Mouse (Mus musculus) myocyte (in vitro differentiated cells): Measurements from ENCODE around the gene 1700123O20Rik.

Source experiments
- CEBPB ChIP-seq: IDR thresholded peaks from 2 replicates; pipeline ENCODE4 v1.6.1; 2011; ENCODE audit warnings: mild to moderate bottlenecking, moderate library complexity; ENCODE audit not compliant: poor library complexity, insufficient read depth, severe bottlenecking
- E2F4 ChIP-seq: IDR thresholded peaks from one replicate; pipeline ENCODE4 v1.6.1; 2011; ENCODE audit warnings: mild to moderate bottlenecking, control low read depth, moderate library complexity; ENCODE audit not compliant: insufficient read depth
- MAX ChIP-seq: IDR thresholded peaks from one replicate; pipeline ENCODE4 v1.6.1; 2011; ENCODE audit warnings: low read depth, mild to moderate bottlenecking, control low read depth
- MYOD1 ChIP-seq, 3 experiments: IDR thresholded peaks; one replicate each; pipeline ENCODE4 v1.6.1; 2011; ENCODE audit warnings: control low read depth in 2 of 3, low read depth in 2 of 3, mild to moderate bottlenecking in 2 of 3, moderate library complexity in 1 of 3; ENCODE audit not compliant: insufficient read length in 2 of 3, control insufficient read depth in 1 of 3
- MYOG ChIP-seq, 3 experiments: IDR thresholded peaks; one replicate each; pipeline ENCODE4 v1.6.1; 2011; ENCODE audit warnings: control low read depth in 2 of 3, low read depth in 2 of 3, mild to moderate bottlenecking in 2 of 3; ENCODE audit not compliant: insufficient read length in 2 of 3, control insufficient read depth in 1 of 3, insufficient read depth in 1 of 3
- POLR2A ChIP-seq: IDR thresholded peaks from one replicate; pipeline ENCODE4 v1.6.1; 2011; ENCODE audit warnings: low read depth, mild to moderate bottlenecking, control low read depth, moderate library complexity; ENCODE audit not compliant: insufficient read length
- POLR2AphosphoS2 ChIP-seq: IDR thresholded peaks from one replicate; pipeline ENCODE4 v1.6.1; 2011; ENCODE audit warnings: low read depth, control low read depth; ENCODE audit not compliant: insufficient read length
- REST ChIP-seq: IDR thresholded peaks from one replicate; pipeline ENCODE4 v1.6.1; 2011; ENCODE audit warnings: mild to moderate bottlenecking, control low read depth, moderate library complexity; ENCODE audit not compliant: insufficient read depth, insufficient read length
- SRF ChIP-seq: IDR thresholded peaks from one replicate; pipeline ENCODE4 v1.6.1; 2011; ENCODE audit warnings: low read depth; ENCODE audit not compliant: control insufficient read depth, insufficient read length
- TCF12 ChIP-seq: IDR thresholded peaks from one replicate; pipeline ENCODE4 v1.6.1; 2011; ENCODE audit warnings: mild to moderate bottlenecking, control low read depth; ENCODE audit not compliant: poor library complexity, insufficient read depth, severe bottlenecking
- TCF3 ChIP-seq: IDR thresholded peaks from one replicate; pipeline ENCODE4 v1.6.1; 2011; ENCODE audit warnings: low read depth, control low read depth; ENCODE audit not compliant: insufficient read length
- USF1 ChIP-seq: IDR thresholded peaks from one replicate; pipeline ENCODE4 v1.6.1; 2011; ENCODE audit warnings: low read depth, mild to moderate bottlenecking, control low read depth, moderate library complexity

DNA sequence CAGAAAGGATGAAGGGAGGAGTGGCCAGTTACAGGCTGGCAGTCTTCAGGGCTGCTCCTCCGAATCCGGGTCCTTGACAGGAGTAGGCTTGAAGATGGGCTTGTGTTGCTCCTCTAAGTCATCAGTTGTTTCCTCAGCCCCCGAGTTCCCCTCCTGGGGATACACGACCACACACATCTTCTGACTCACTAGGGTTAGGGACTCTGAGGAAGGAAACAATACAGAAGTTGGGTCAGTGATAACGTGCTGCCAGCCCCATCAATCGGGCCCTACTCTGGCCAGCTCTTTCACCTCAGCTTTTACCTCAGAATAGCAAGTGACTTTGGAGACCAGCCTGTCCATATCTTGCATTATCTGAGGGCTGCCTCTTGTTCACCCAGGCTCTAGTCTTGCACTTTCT, 38.0 kb downstream of the 1700123O20Rik start:
- no peak for TF ChIP-seq POLR2A
- TF ChIP-seq MAX, result no peak
- TF ChIP-seq CEBPB, result no peak
- no peak for TF ChIP-seq POLR2AphosphoS2
- no peak for TF ChIP-seq E2F4
- TF ChIP-seq MYOD1 (IDR thresholded peaks at IDR 0.05; ENCODE audit: control insufficient read depth in 1 of 3, insufficient read length in 2 of 3, low read depth in 2 of 3), result no peak
- TF ChIP-seq USF1, result no peak
- TF ChIP-seq MYOG (IDR thresholded peaks at IDR 0.05; ENCODE audit: control insufficient read depth in 1 of 3, insufficient read depth in 1 of 3, insufficient read length in 2 of 3, low read depth in 2 of 3), result no peak
- no peak for TF ChIP-seq REST
- TF ChIP-seq TCF3, result no peak
- TF ChIP-seq SRF, result no peak
- no peak for TF ChIP-seq TCF12
